Mouse (Mus musculus) kidney, postnatal 10 days (tissue): ENCODE results near the gene Nmnat2.

Experiments used
- DNase-seq: peaks from one replicate; pipeline ENCODE4 v3.0.0; 2021; ENCODE audit warnings: mixed read lengths

The Nmnat2 gene

GRCm38 (mm10) chr1:152954821-152955523, at the start of gene Nmnat2:
Gene Nmnat2 (plus strand): TSS chr1:152954993.
- peak; percentile 43 for DNase-seq

GRCm38 (mm10) chr1:152913483-152914460, 41.0 kb upstream of the Nmnat2 start:
- peak; percentile 33 for DNase-seq

- no peak for DNase-seq
Observed at GRCm38 (mm10) chr1:152915766-152916165, 39.0 kb upstream of the Nmnat2 start.

- DNase-seq: no peak
Observed at GRCm38 (mm10) chr1:152916936-152917335, 37.9 kb upstream of the Nmnat2 start.

DNA sequence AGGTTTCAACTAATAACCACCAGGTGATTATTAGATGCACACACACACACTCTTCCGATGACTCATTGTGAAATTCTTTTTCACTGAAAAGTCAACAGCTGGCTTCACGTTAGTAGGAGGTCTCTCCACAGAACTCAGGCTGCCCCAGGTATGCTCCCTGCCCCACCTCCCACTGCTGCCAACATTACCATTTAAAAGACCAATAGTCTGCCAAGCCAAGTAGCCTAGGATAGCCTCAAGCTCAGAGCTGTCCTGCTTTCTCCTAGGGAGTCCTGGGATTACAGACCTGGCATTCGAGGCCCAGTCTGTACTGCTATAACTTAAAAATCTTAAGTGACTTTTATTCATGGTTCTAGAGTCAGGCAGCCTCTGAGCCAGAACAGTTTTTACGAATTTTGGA, 37.2 kb upstream of the Nmnat2 start:
- no peak for DNase-seq

- DNase-seq: no peak
Observed at GRCm38 (mm10) chr1:152921786-152922185, 33.0 kb upstream of the Nmnat2 start.

GRCm38 (mm10) chr1:152933962-152934361, 20.8 kb upstream of the Nmnat2 start:
- no peak for DNase-seq

- no peak for DNase-seq
Observed at GRCm38 (mm10) chr1:152935476-152935875, 19.3 kb upstream of the Nmnat2 start.

DNA sequence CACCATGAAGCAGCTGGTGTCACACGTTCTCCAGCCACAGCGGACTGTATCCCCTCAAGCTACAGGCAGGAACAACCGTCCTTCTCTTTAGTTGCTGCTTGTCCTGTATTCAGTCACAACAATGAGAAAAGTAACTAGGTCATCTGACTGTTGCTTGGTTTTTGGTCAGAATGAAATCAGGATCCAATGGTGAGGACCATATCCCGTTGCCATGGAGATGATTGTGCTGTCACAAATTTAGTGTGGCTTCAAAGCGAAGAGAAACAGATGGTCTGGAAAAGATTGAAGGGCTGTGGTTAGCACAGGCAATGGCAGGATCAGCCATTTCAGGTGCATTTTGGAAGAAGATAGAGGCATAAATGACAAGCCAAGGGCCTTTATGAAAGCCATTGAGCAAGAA, 18.4 kb upstream of the Nmnat2 start:
- DNase-seq: no peak

DNA sequence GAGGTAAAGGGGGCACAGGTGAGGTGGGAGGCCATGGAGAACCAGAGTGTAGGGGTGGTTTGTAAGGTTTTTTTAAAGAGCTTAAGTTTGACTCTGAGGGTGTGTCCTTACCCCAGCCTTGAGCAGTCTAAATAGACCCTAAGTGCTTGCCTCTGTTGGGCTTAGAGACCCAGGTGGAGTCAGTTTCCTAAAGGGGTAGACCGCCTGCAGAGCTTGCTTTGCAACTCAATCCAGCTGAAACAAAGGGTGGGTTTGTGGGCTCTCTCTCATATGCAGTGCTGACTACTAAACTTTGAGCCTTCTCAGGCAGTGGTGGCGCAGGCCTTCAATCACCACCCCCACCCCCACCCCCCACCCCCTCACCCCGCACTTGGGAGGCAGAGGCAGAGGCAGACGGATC, 11.8 kb upstream of the Nmnat2 start:
- no peak for DNase-seq

DNA sequence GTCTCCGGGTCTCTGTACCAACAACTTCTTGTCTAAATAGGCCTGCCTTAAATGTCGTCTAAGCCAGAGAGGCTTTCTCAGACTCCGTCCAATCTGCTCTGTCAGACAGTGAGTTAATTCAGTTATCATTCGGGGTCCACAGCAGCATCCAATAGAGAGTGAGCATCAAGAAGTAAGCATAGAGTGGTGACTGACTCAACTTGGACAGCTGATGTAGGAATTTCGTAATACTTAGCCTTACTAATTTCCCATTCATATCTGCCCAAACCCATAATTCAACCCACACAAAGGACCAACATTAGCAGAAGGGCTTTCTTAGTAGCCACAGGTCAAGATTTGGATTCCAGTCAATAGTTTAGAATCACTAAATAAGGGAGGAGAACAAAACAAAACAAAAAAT, 626 bp upstream of the Nmnat2 start:
- DNase-seq: no peak

GRCm38 (mm10) chr1:152955564-152956211, 895 bp downstream of the Nmnat2 start:
- DNase-seq: peak; percentile 30

DNA sequence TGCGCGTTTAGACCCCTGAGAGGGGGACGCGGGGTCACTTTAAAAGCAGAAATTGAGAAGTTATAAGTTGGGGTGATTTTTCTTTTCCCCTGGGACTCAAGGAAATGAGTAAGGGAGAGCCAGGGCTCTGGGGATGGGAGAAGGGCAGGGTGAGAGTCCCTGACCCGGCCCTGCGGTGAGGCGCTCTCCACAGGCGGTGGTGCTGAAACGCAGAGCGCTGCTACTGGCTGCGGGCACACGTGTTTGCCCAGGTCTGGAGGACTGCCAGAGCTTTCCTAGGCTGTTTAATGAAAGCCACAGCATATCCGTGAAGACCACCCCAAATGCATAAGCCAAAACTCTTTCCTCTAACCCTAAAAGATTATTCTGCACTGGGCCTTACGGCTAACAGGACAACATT, 1.4 kb downstream of the Nmnat2 start:
- DNase-seq: peak; percentile 87

GRCm38 (mm10) chr1:152964344-152964743, 9.6 kb downstream of the Nmnat2 start:
- no peak for DNase-seq

GRCm38 (mm10) chr1:152966222-152966621, 11.4 kb downstream of the Nmnat2 start:
- no peak for DNase-seq

DNA sequence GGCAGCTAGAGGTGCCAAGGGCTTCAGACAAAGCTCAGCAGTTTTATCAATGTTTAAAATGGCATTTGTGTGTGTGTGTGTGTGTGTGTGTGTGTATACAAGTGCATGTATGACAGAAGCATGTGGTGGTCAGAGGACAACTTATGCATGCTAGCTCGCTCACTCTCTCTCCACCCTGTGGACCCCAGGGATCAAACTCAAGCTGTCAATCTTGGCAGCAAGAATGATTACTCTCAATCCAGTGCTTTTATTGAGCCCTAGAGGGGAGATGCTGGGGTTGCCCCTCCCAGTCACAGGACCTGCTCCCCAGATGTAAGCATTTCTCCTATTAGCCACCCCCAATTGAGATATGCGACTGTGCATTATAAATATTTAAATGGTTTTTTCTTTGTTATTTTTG, 11.9 kb downstream of the Nmnat2 start:
- DNase-seq: no peak

- no peak for DNase-seq
Observed at GRCm38 (mm10) chr1:152969081-152969480, 14.3 kb downstream of the Nmnat2 start.

GRCm38 (mm10) chr1:152972957-152973356, 18.2 kb downstream of the Nmnat2 start:
- DNase-seq: no peak

DNA sequence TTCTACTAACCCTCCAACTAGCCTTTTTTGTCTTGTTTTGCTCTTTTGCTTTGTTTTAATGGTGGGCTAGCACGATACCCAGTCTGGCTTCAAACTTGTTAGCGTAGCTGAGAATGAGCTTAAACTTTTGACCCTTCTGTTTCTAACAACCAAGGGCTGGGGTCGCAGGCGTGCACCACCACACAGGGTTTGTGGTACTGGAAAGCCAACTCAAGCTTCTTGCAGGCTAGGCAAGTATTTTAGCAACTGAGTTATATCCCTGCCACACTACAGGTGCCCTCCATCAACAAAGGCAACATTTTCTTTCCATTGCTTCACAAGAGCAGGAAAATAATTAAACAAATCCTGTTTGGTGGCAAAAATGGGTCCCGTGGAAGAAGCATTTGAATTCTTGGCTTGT, 18.6 kb downstream of the Nmnat2 start:
- DNase-seq: no peak

DNA sequence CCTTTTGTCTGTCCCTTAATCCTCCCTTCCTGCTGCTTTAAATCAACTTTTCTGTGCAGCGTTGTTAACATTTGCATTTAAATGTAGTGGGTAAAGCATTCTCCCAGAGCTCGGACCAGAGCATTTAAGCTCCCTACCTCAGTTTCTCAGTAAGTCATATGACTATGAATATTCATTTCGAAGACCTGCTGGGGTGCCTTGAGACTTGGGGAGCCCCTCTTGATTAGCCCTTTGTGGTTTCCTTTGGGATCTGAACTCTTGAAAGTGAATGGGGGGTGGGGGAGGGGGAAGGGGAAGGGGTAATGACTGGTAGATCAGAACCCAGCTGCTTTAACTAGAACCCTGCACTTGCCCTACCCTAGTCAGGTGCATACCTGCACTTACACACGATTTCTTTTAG, 19.1 kb downstream of the Nmnat2 start:
- DNase-seq: no peak

DNA sequence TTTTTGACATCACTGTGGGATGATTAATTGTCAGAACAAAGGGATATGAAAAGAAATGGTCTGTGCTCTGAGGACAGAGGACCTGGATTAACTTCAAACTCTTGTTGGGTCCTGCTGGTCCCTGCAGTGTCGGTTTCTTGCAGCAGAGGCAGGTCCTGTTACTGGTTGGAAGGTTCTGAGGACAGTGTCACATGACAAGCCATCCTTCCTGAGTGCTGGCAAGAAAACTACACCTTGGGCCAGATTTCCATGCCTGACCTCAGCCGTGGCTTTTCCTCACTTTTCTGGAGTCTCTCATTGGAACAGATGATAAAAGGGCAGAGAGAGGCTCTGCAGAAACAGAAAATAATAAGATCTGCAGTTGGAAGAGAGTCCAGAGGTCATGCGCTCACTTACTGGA, 20.4 kb downstream of the Nmnat2 start:
- no peak for DNase-seq

GRCm38 (mm10) chr1:152978700-152979099, 23.9 kb downstream of the Nmnat2 start:
- DNase-seq: no peak

GRCm38 (mm10) chr1:152983416-152983815, 28.6 kb downstream of the Nmnat2 start:
- DNase-seq: no peak
